Mouse (Mus musculus): ENCODE data around the gene Stk38l.

DNA sequence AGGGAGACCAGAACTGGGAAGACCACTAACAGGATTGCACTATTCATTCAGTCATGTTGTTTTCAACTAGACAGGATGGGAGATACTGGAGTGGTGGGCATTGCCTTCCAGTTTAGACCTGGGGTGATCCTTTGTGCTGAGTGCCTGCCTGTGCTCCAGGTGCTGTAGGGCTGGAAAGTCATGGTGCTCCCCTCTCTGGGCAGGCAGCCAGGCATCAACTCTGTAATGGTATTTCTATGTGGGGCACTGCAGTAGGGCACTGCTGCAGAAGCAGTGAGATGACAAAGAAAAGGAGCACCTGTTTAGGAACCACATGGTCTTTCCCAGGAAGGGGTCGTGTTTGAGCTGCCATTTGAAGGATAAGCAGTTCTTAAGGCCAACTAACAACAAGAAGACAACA is 7.9 kb downstream of the Stk38l start:
- TF ChIP-seq GATA1 (IDR thresholded peaks at IDR 0.05; ENCODE audit: borderline replicate concordance, low read length), result no peak
- TF ChIP-seq FLI1 (IDR thresholded peaks at IDR 0.05; ENCODE audit: low read length), result no peak
